ENCODE assay signal across 8 mouse cellular contexts in the genomic region with DNA sequence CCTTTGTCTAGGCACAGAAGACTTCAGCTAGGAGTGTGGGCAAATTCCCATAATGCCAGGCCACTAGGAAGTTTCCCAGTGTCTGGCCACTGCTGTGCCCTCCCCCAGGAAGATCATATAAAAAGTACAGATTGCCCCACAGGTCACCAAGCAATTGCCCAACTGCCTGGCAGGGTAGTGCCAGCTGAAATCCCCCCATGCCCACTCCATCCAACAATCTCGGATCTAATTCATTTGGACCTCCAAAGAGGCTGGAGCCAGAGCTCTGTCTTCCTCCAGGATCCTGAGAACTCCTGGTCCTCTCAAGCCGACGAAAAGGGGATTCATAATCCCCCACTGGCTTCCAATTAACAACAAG. TPM values are rescaled to one million over a fixed set of nuclear protein-coding genes. Genes with fewer than 3 reads are reported as not detected.
DNase-seq lines count a peak whose midpoint lies in the region; ATAC-seq and TF ChIP-seq lines count a peak whose summit lies in the region.

No protein-coding gene starts in this region.

- H3K4me2 ChIP-seq in forebrain, embryonic 15.5 days (replicated peaks), result peak overlapping the region; percentile 91
- H3K4me2 ChIP-seq in lung, embryonic 15.5 days, result peak overlapping the region; percentile 77

- H3K27ac ChIP-seq in forebrain, embryonic 15.5 days (replicated peaks), result peak overlapping the region; percentile 97
- peak overlapping the region; percentile 100 for H3K27ac ChIP-seq in lung, embryonic 15.5 days

- peaks cover 69% of the 10 kb centered on the region for H3K4me1 ChIP-seq in erythroblast, embryonic 14.5 days (ENCODE audit: control insufficient read depth)
- peaks cover 53% of the 10 kb centered on the region for H3K4me1 ChIP-seq in forebrain, embryonic 15.5 days
- peaks cover 48% of the 10 kb centered on the region for H3K4me1 ChIP-seq in lung, embryonic 15.5 days

- no peaks in the 10 kb centered on the region for H3K9me3 ChIP-seq in erythroblast, embryonic 14.5 days (ENCODE audit: control insufficient read depth, low read length)
- H3K9me3 ChIP-seq in forebrain, embryonic 15.5 days, result no peaks in the 10 kb centered on the region
- H3K9me3 ChIP-seq in lung, embryonic 15.5 days, result no peaks in the 10 kb centered on the region

- H3ac ChIP-seq in C2C12 (ENCODE audit: control insufficient read depth, insufficient read length, low read depth), result peak overlapping the region; percentile 52

- H3K4me3 ChIP-seq in erythroblast, embryonic 14.5 days (replicated peaks), result peak overlapping the region; percentile 82
- H3K4me3 ChIP-seq in C2C12 (ENCODE audit: insufficient read depth, poor library complexity, severe bottlenecking), result peak overlapping the region; percentile 78
- peak overlapping the region; percentile 65 for H3K4me3 ChIP-seq in forebrain, embryonic 15.5 days
- H3K4me3 ChIP-seq in lung, embryonic 15.5 days, result peak overlapping the region; percentile 76

- DNase-seq in ovary, adult 18-20 months (ENCODE audit: low spot score), result no peak
- DNase-seq in thymus, adult 18-20 months, result no peak

- H3K79me2 ChIP-seq in C2C12 (ENCODE audit: control insufficient read depth, insufficient read depth), result peaks cover 52% of the 10 kb centered on the region

- WGBS in forebrain, embryonic 15.5 days, result 0% methylated on average over 3 of the region's 3 CpGs
- 0% methylated on average over 3 of the region's 3 CpGs for WGBS in lung, embryonic 15.5 days

- peaks cover 40% of the 10 kb centered on the region for H3K79me3 ChIP-seq in C2C12 (ENCODE audit: low read depth)

- H3K27me3 ChIP-seq in erythroblast, embryonic 14.5 days (ENCODE audit: control insufficient read depth), result no peaks in the 10 kb centered on the region
- H3K27me3 ChIP-seq in C2C12 (ENCODE audit: control insufficient read depth, insufficient read depth, insufficient read length), result no peaks in the 10 kb centered on the region
- no peaks in the 10 kb centered on the region for H3K27me3 ChIP-seq in forebrain, embryonic 15.5 days
- no peaks in the 10 kb centered on the region for H3K27me3 ChIP-seq in lung, embryonic 15.5 days

- no peak for TF ChIP-seq CTCF in C2C12 (IDR thresholded peaks at IDR 0.05; ENCODE audit: control insufficient read depth, insufficient read depth, insufficient read length)

- peaks cover 64% of the 10 kb centered on the region for H3K36me3 ChIP-seq in erythroblast, embryonic 14.5 days (ENCODE audit: control insufficient read depth)
- H3K36me3 ChIP-seq in C2C12 (ENCODE audit: control insufficient read depth, insufficient read depth), result peaks cover 41% of the 10 kb centered on the region
- H3K36me3 ChIP-seq in forebrain, embryonic 15.5 days, result peaks cover 33% of the 10 kb centered on the region
- peaks cover 44% of the 10 kb centered on the region for H3K36me3 ChIP-seq in lung, embryonic 15.5 days

- no peak for ATAC-seq in erythroblast, adult 5-6 weeks (replicated peaks; ENCODE audit: low FRiP score, poor library complexity, severe bottlenecking)
- no peak for ATAC-seq in forebrain, embryonic 15.5 days (replicated peaks)
- ATAC-seq in lung, embryonic 15.5 days (ENCODE audit: borderline replicate concordance, extremely low read depth, low FRiP score, low TSS enrichment), result no peak
- ATAC-seq in cerebellum, adult (ENCODE audit: insufficient number of reproducible peaks, low FRiP score, low TSS enrichment), result no peak

- H3K9ac ChIP-seq in forebrain, embryonic 15.5 days (replicated peaks), result peak overlapping the region; percentile 70
- H3K9ac ChIP-seq in lung, embryonic 15.5 days, result peak overlapping the region; percentile 80

TF ChIP-seq in C2C12, 6 proteins besides CTCF, POLR2A, EP300 and RAD21:
- TF ChIP-seq USF1 (IDR thresholded peaks at IDR 0.05; ENCODE audit: low read depth) (no peak), MAX (IDR thresholded peaks at IDR 0.05) (no peak), MYOG (IDR thresholded peaks at IDR 0.05; ENCODE audit: control insufficient read depth, extremely low read depth, insufficient read length) (no peak), MYOD1 (IDR thresholded peaks at IDR 0.05; ENCODE audit: control insufficient read depth, insufficient read length, low read depth) (no peak), CEBPB (IDR thresholded peaks at IDR 0.05; ENCODE audit: low read depth) (no peak), FOSL1 (IDR thresholded peaks at IDR 0.05; ENCODE audit: insufficient read depth, low read length, poor library complexity, severe bottlenecking) (no peak)
TF ChIP-seq in C2C12: peak in this region for 0.

RNA-seq across cellular contexts. Expression of a gene that starts 0.9 kb away (rescaled TPM):
- 33.5 and 35.5 TPM in 2 replicates for polyA plus RNA-seq in erythroblast, embryonic 14.5 days (2012)
- total RNA-seq in erythroblast, adult 5-6 weeks (2015; ENCODE audit: low replicate concordance), result 22.4 and 33.0 TPM in 2 replicates
- 6.1 and 7.1 TPM in 2 replicates for total RNA-seq in erythroblast, adult 5-6 weeks (2017; ENCODE audit: low replicate concordance)
- 15.2 TPM for polyA plus RNA-seq in C2C12 (2012; fragmentation: generic; extraction: Trizol)
- 17.4 and 17.5 TPM in 2 replicates for polyA plus RNA-seq in forebrain, embryonic 15.5 days (2015; fragmentation: Nextera tagmentation; extraction: Ambion mirVana)
- polyA plus RNA-seq in lung, embryonic 15.5 days (2015; fragmentation: Nextera tagmentation; extraction: Ambion mirVana), result 13.3 and 18.8 TPM in 2 replicates

RNA-seq across cellular contexts. Expression of a gene that starts 21.7 kb away (rescaled TPM):
- 15.3 and 16.5 TPM in 2 replicates for polyA plus RNA-seq in erythroblast, embryonic 14.5 days (2012)
- total RNA-seq in erythroblast, adult 5-6 weeks (2015; ENCODE audit: low replicate concordance), result 32.5 and 59.1 TPM in 2 replicates
- total RNA-seq in erythroblast, adult 5-6 weeks (2017; ENCODE audit: low replicate concordance), result 73.0 and 77.9 TPM in 2 replicates
- polyA plus RNA-seq in C2C12 (2012; fragmentation: generic; extraction: Trizol), result 170 TPM
- polyA plus RNA-seq in forebrain, embryonic 15.5 days (2015; fragmentation: Nextera tagmentation; extraction: Ambion mirVana), result 320 and 321 TPM in 2 replicates
- 184 and 189 TPM in 2 replicates for polyA plus RNA-seq in lung, embryonic 15.5 days (2015; fragmentation: Nextera tagmentation; extraction: Ambion mirVana)

RNA-seq across cellular contexts. Expression of a gene that starts 23.7 kb away (rescaled TPM):
- 12.0 and 17.1 TPM in 2 replicates for polyA plus RNA-seq in erythroblast, embryonic 14.5 days (2012)
- total RNA-seq in erythroblast, adult 5-6 weeks (2015; ENCODE audit: low replicate concordance), result 35.1 and 38.8 TPM in 2 replicates
- total RNA-seq in erythroblast, adult 5-6 weeks (2017; ENCODE audit: low replicate concordance), result 43.5 and 45.6 TPM in 2 replicates
- polyA plus RNA-seq in C2C12 (2012; fragmentation: generic; extraction: Trizol), result 155 TPM
- polyA plus RNA-seq in forebrain, embryonic 15.5 days (2015; fragmentation: Nextera tagmentation; extraction: Ambion mirVana), result 130 and 137 TPM in 2 replicates
- polyA plus RNA-seq in lung, embryonic 15.5 days (2015; fragmentation: Nextera tagmentation; extraction: Ambion mirVana), result 104 and 108 TPM in 2 replicates

RNA-seq across cellular contexts. Expression of a gene that starts 24.8 kb away (rescaled TPM):
- polyA plus RNA-seq in erythroblast, embryonic 14.5 days (2012), result 0.01 and 0.03 TPM in 2 replicates
- 0.42 TPM in 1 of 2 replicates, not detected in the other for total RNA-seq in erythroblast, adult 5-6 weeks (2015; ENCODE audit: low replicate concordance)
- total RNA-seq in erythroblast, adult 5-6 weeks (2017; ENCODE audit: low replicate concordance), result under 0.01 TPM in 1 of 2 replicates, not detected in the other
- polyA plus RNA-seq in C2C12 (2012; fragmentation: generic; extraction: Trizol), result 0.29 TPM
- polyA plus RNA-seq in forebrain, embryonic 15.5 days (2015; fragmentation: Nextera tagmentation; extraction: Ambion mirVana), result 76.4 and 80.6 TPM in 2 replicates
- polyA plus RNA-seq in lung, embryonic 15.5 days (2015; fragmentation: Nextera tagmentation; extraction: Ambion mirVana), result 0.70 and 1.3 TPM in 2 replicates

RNA-seq across cellular contexts. Expression of a gene that starts 33.8 kb away (rescaled TPM):
- 0.06 and 0.16 TPM in 2 replicates for polyA plus RNA-seq in erythroblast, embryonic 14.5 days (2012)
- 19.9 and 21.1 TPM in 2 replicates for total RNA-seq in erythroblast, adult 5-6 weeks (2015; ENCODE audit: low replicate concordance)
- 14.6 and 18.7 TPM in 2 replicates for total RNA-seq in erythroblast, adult 5-6 weeks (2017; ENCODE audit: low replicate concordance)
- polyA plus RNA-seq in C2C12 (2012; fragmentation: generic; extraction: Trizol), result 0.78 TPM
- polyA plus RNA-seq in forebrain, embryonic 15.5 days (2015; fragmentation: Nextera tagmentation; extraction: Ambion mirVana), result 0.62 and 1.1 TPM in 2 replicates
- polyA plus RNA-seq in lung, embryonic 15.5 days (2015; fragmentation: Nextera tagmentation; extraction: Ambion mirVana), result 3.5 and 6.9 TPM in 2 replicates
